Mouse (Mus musculus): ENCODE results near the gene F11r. TPM values are rescaled to one million over a fixed set of nuclear protein-coding genes. Genes with fewer than 3 reads are reported as not detected.

The F11r gene
- polyA plus RNA-seq, 1 experiment from 2014 or later: 80.0 TPM

GRCm38 (mm10) chr1:171495371-171495770 is 58.0 kb downstream of the F11r start:
- no peak for ATAC-seq (replicated peaks; ENCODE audit: extremely low read depth, insufficient read depth, low FRiP score)
- Histone ChIP-seq H3K36me3 (ENCODE audit: control insufficient read depth, insufficient read depth) (no peaks in the 10 kb centered on the region), H3K27me3 (ENCODE audit: control insufficient read depth, insufficient read depth, low read length) (no peaks in the 10 kb centered on the region), H3K4me2 (ENCODE audit: low read depth, low read length) (no peak overlapping the region), H3K9ac (ENCODE audit: low read length) (no peak overlapping the region), H3K4me1 (ENCODE audit: control insufficient read depth, insufficient read depth, low read length) (no peaks in the 10 kb centered on the region), H3K27ac (ENCODE audit: low read length) (no peak overlapping the region), H3K4me3 (ENCODE audit: low read length) (no peak overlapping the region), H3K9me3 (replicated peaks; ENCODE audit: control insufficient read depth, low read length) (peaks cover 12% of the 10 kb centered on the region)
- WGBS: 88% methylated on average over 6 of the region's 6 CpGs

DNA sequence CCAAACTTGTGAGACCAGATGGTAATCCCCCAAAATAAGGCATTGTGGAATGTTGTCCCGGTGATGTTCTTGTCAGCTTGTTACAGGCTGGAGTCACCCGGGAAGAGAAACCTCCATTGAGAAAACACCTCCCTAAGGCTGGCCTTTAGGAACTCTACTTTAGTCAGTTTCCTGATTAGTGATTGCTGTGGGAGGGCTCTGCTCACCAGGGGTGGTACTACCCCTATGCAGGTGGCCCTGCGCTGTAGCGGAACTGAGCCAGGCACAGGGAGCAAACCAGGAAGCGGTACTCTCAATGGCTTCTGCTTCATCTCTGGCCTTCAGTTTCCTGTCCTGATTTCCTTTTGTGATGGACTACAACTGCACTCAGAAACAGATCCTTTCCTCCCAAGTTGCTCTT is 62.5 kb downstream of the F11r start:
- H3K4me3 ChIP-seq (ENCODE audit: low read length): no peak overlapping the region
- WGBS: 68% methylated on average over 5 of the region's 5 CpGs
- no peak overlapping the region for H3K27ac ChIP-seq (ENCODE audit: low read length)
- peaks cover 7% of the 10 kb centered on the region for H3K4me1 ChIP-seq (ENCODE audit: control insufficient read depth, insufficient read depth, low read length)
- H3K36me3 ChIP-seq (ENCODE audit: control insufficient read depth, insufficient read depth): no peaks in the 10 kb centered on the region
- no peaks in the 10 kb centered on the region for H3K27me3 ChIP-seq (ENCODE audit: control insufficient read depth, insufficient read depth, low read length)
- no peak overlapping the region for H3K9ac ChIP-seq (ENCODE audit: low read length)
- no peak overlapping the region for H3K4me2 ChIP-seq (ENCODE audit: low read depth, low read length)
- no peak for ATAC-seq (replicated peaks; ENCODE audit: extremely low read depth, insufficient read depth, low FRiP score)
- H3K9me3 ChIP-seq (replicated peaks; ENCODE audit: control insufficient read depth, low read length): peaks cover 4% of the 10 kb centered on the region; the same call in 1 of the 2 replicates

DNA sequence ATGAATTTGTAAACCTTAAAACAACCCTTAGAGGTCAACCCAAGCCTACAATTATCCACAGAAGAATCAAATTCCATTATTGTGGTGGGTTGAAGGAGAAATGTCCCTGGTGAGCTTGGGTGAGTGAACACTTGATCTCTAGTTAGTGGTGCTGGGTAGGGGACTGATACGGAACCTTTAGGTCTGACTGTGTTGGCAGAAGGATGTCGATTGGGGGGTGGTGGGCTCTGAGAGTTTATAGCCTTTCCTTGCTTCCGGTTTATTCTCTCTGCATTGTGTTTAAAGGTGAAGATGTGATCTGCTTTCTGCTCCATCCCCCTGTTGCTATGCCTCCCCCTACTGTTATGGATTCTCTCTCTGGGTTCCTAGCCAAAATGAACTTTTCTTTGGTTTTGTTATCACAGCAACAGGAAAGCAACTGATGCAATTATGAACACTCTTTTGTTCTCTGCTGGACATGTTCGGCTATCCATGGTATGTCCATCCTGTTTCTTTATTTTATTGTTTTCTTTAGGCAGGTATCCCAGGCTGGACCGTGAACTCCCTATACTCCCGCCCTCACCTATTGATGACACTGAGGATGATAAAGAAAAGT is 63.8 kb downstream of the F11r start:
- Histone ChIP-seq H3K4me2 (ENCODE audit: low read depth, low read length) (peak overlapping the region; percentile 85), H3K4me1 (ENCODE audit: control insufficient read depth, insufficient read depth, low read length) (peaks cover 7% of the 10 kb centered on the region), H3K27ac (ENCODE audit: low read length) (peak overlapping the region; percentile 95), H3K4me3 (ENCODE audit: low read length) (no peak overlapping the region), H3K27me3 (ENCODE audit: control insufficient read depth, insufficient read depth, low read length) (no peaks in the 10 kb centered on the region), H3K9ac (ENCODE audit: low read length) (no peak overlapping the region), H3K9me3 (replicated peaks; ENCODE audit: control insufficient read depth, low read length) (peaks cover 7% of the 10 kb centered on the region), H3K36me3 (ENCODE audit: control insufficient read depth, insufficient read depth) (no peaks in the 10 kb centered on the region)
- no peak for ATAC-seq (replicated peaks; ENCODE audit: extremely low read depth, insufficient read depth, low FRiP score)
- 49% methylated on average over 6 of the region's 6 CpGs for WGBS

- H3K9ac ChIP-seq (ENCODE audit: low read length): peak overlapping the region; percentile 45
- H3K4me2 ChIP-seq (ENCODE audit: low read depth, low read length): peak overlapping the region; percentile 85
- peaks cover 7% of the 10 kb centered on the region for H3K9me3 ChIP-seq (replicated peaks; ENCODE audit: control insufficient read depth, low read length)
- 5% methylated on average over 5 of the region's 5 CpGs for WGBS
- peak overlapping the region; percentile 95 for H3K27ac ChIP-seq (ENCODE audit: low read length)
- peaks cover 7% of the 10 kb centered on the region for H3K4me1 ChIP-seq (ENCODE audit: control insufficient read depth, insufficient read depth, low read length)
- no peaks in the 10 kb centered on the region for H3K36me3 ChIP-seq (ENCODE audit: control insufficient read depth, insufficient read depth)
- ATAC-seq (replicated peaks; ENCODE audit: extremely low read depth, insufficient read depth, low FRiP score): no peak
- H3K4me3 ChIP-seq (ENCODE audit: low read length): peak overlapping the region; percentile 46
- no peaks in the 10 kb centered on the region for H3K27me3 ChIP-seq (ENCODE audit: control insufficient read depth, insufficient read depth, low read length)
Measured at GRCm38 (mm10) chr1:171501636-171502080, 64.3 kb downstream of the F11r start.

DNA sequence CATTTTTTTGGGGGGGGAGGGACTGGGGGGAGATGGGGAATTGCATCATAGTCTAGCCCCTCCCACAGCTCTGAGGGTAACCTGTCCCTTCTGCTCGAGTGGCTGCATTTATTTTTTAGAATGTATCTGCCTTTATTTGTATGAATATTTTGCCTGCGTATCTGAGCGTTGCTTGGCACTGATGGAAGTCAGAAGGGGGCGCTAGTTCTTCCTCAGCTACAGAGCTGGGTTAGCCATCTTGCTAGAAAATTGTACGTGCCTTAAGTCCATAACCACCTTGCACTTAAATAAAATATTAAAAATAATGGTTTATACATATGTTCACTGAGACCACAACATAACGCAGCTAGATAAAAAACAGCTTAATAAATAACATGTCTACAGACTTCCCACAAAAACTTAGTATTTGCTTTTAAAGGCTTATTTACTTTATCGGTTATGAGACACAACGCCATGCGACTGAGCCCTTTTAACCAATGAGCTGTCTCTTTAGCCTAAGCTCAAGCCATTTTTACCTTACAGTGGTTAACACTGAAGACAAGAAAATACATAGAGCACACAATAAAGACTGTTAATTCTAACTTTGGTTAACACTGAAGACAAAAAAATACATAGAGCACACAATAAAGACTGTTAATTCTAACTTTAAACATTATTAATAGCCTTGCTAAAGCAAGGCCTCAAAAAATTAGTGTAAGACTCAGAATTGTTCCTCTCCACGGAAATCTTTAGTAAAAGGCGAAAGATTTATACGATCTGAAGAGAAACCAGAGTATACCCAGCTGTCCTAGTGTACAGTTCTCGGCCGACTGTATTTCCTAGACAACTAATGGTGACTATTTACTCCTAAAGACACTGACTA is 65.3 kb downstream of the F11r start:
- Histone ChIP-seq H3K36me3 (ENCODE audit: control insufficient read depth, insufficient read depth) (no peaks in the 10 kb centered on the region), H3K9ac (ENCODE audit: low read length) (peak overlapping the region; percentile 58), H3K4me1 (ENCODE audit: control insufficient read depth, insufficient read depth, low read length) (peaks cover 7% of the 10 kb centered on the region), H3K27me3 (ENCODE audit: control insufficient read depth, insufficient read depth, low read length) (no peaks in the 10 kb centered on the region), H3K27ac (ENCODE audit: low read length) (peak overlapping the region; percentile 95), H3K4me2 (ENCODE audit: low read depth, low read length) (peak overlapping the region; percentile 85), H3K9me3 (replicated peaks; ENCODE audit: control insufficient read depth, low read length) (peaks cover 3% of the 10 kb centered on the region; the same call in 1 of the 2 replicates), H3K4me3 (ENCODE audit: low read length) (peak overlapping the region; percentile 83)
- 1% methylated on average over 14 of the region's 14 CpGs for WGBS
- ATAC-seq (replicated peaks; ENCODE audit: extremely low read depth, insufficient read depth, low FRiP score): peak; percentile 76

DNA sequence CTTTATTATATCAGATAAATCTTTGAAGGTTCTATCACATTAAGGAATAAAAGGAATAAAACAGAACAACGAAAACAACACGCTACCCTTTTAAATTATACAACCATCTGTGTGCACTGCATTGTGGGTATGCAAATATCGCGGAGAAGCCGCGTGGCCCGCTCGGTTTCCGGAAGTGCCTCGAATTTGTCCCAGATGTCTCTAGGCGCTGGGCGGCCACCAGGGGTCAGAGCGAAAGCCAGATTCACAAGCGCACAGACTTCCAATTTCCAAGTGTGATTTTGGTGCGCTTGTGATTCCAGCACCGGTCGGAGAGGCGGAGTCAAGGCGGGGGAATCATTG is 65.9 kb downstream of the F11r start, which contains the start of gene Alyref2:
TSS of gene Alyref2 (plus strand) at position 229 of the 342 bp plus-strand sequence.
- ATAC-seq (replicated peaks; ENCODE audit: extremely low read depth, insufficient read depth, low FRiP score): peak; percentile 87
- no peaks in the 10 kb centered on the region for H3K36me3 ChIP-seq (ENCODE audit: control insufficient read depth, insufficient read depth)
- under 1% methylated on average over 19 of the region's 19 CpGs for WGBS

GRCm38 (mm10) chr1:171503592-171504291 is 66.4 kb downstream of the F11r start:
- no peaks in the 10 kb centered on the region for H3K36me3 ChIP-seq (ENCODE audit: control insufficient read depth, insufficient read depth)
- H3K4me1 ChIP-seq (ENCODE audit: control insufficient read depth, insufficient read depth, low read length): peaks cover 7% of the 10 kb centered on the region
- H3K4me2 ChIP-seq (ENCODE audit: low read depth, low read length): peak overlapping the region; percentile 85
- ATAC-seq (replicated peaks; ENCODE audit: extremely low read depth, insufficient read depth, low FRiP score): peak; percentile 47; the same call in 1 of the 2 replicates
- H3K9me3 ChIP-seq (replicated peaks; ENCODE audit: control insufficient read depth, low read length): peaks cover 3% of the 10 kb centered on the region; the same call in 1 of the 2 replicates
- H3K4me3 ChIP-seq (ENCODE audit: low read length): peak overlapping the region; percentile 83
- H3K27me3 ChIP-seq (ENCODE audit: control insufficient read depth, insufficient read depth, low read length): no peaks in the 10 kb centered on the region
- under 1% methylated on average over 53 of the region's 53 CpGs for WGBS
- H3K9ac ChIP-seq (ENCODE audit: low read length): peak overlapping the region; percentile 94
- peak overlapping the region; percentile 95 for H3K27ac ChIP-seq (ENCODE audit: low read length)

More for the DNA sequence above, 65.9 kb downstream of the F11r start, which contains the start of gene Alyref2:
- Histone ChIP-seq H3K4me3 (ENCODE audit: low read length) (peak within 1 kb of the TSS; percentile 83), H3K4me2 (ENCODE audit: low read depth, low read length) (peak within 1 kb of the TSS; percentile 85), H3K9me3 (replicated peaks; ENCODE audit: control insufficient read depth, low read length) (peaks cover 3% of the 10 kb centered on the region; the same call in 1 of the 2 replicates), H3K9ac (ENCODE audit: low read length) (peak within 1 kb of the TSS; percentile 94), H3K27me3 (ENCODE audit: control insufficient read depth, insufficient read depth, low read length) (no peaks in the 10 kb centered on the region), H3K27ac (ENCODE audit: low read length) (peak within 1 kb of the TSS; percentile 95), H3K4me1 (ENCODE audit: control insufficient read depth, insufficient read depth, low read length) (peaks cover 7% of the 10 kb centered on the region)

DNA sequence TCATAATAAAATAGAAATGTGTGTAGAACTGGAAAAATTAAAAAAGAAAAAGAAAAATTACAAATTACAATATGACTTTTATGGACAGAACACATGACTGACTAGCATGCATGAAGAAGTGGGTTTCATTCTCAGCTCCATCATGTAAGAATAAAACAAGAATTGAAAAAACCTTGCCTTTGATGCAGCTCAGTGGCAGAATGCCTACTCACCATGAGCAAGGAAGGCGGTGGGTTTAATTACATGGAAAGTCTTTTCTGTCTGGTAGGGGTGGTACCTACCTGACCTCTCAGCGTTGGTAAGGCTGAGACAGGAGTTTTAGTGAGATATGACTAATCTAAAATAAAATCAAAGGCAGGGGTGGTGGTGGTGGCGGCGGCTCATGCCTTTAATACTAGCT is 67.3 kb downstream of the F11r start:
- peaks cover 3% of the 10 kb centered on the region; the same call in 1 of the 2 replicates for H3K9me3 ChIP-seq (replicated peaks; ENCODE audit: control insufficient read depth, low read length)
- H3K4me2 ChIP-seq (ENCODE audit: low read depth, low read length): peak overlapping the region; percentile 85
- no peak for ATAC-seq (replicated peaks; ENCODE audit: extremely low read depth, insufficient read depth, low FRiP score)
- H3K4me1 ChIP-seq (ENCODE audit: control insufficient read depth, insufficient read depth, low read length): peaks cover 7% of the 10 kb centered on the region
- WGBS: 79% methylated on average over 4 of the region's 4 CpGs
- no peaks in the 10 kb centered on the region for H3K27me3 ChIP-seq (ENCODE audit: control insufficient read depth, insufficient read depth, low read length)
- H3K36me3 ChIP-seq (ENCODE audit: control insufficient read depth, insufficient read depth): no peaks in the 10 kb centered on the region
- no peak overlapping the region for H3K27ac ChIP-seq (ENCODE audit: low read length)
- peak overlapping the region; percentile 36 for H3K4me3 ChIP-seq (ENCODE audit: low read length)
- peak overlapping the region; percentile 57; the same call in 1 of the 2 replicates for H3K9ac ChIP-seq (ENCODE audit: low read length)
